Mouse (Mus musculus) small intestine, adult 10 weeks (tissue): ENCODE results near the gene Rps6ka2. TPM values are rescaled to one million over a fixed set of nuclear protein-coding genes. Genes with fewer than 3 reads are reported as not detected.

ENCODE experiments used
- polyA plus RNA-seq: library from polyadenylated mRNA; stranded (reverse); fragments of 350-450 nt; fragmentation: Illumina TruSeq; extraction: RNeasy Lipid Tissue Mini Kit (QIAGEN cat#74804); gene quantifications from one replicate; pipeline ENCODE4 v1.2.3, GENCODE M21; 2014; ENCODE audit warnings: low replicate concordance

The Rps6ka2 gene
- polyA plus RNA-seq = 0.30 TPM

DNA sequence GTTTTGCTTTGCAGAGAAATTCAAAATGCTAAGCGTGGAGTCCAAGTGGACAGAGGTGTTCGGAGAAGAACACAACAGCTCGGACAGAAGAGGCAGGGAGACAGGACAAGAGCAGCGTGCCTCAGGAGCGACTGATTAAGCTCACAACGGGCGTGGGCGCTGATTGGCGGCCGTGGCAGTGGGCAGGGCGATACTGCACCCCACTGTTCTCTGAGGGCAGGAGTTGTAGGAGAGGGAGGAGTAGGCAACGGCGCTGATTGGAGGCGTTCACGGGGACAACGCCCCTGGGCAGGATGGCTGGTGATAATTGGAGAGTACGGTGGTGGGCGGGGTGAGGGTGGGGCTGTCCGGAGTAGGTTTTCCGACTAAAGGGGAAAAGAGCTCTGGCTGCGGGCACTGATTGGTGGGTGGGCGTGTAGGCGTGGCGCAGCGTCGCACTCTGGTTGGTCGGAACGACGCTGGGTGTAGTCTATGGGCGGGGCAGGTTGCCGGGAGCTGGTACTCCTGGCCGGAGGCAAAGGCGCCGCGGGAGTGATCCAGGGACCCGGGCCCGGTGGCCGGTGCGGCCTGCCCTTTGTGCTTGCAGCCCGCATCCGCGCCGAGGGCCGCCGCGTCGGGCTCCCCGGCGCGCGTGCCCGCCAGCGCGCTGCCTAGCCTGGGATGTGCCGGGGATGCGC, at the start of gene Rps6ka2:
TSS of gene Rps6ka2 (plus strand) at position 489 of the 677 bp plus-strand sequence.

DNA sequence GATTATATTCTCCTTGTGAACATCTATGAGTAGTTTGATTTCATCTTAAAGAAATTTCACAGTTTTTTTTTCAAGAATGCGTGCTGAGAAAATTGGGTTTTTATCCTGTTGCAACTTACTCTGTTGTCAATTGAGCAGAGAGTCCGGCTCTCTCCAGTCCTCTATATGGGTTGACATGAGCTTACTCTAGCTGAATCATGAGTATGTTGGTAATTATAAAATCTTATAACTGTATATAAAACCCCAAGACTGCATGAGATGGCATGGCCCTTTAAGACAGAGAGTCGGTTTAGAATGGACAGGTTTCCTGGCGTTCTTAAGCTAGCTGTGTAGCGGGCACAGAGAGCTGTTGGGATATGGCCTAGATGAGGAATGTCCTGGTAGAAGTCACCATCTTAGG, 154.4 kb downstream of the Rps6ka2 start, which contains the start of gene Tcp10a:
TSS of gene Tcp10a (plus strand) at position 301 of the 400 bp plus-strand sequence.

DNA sequence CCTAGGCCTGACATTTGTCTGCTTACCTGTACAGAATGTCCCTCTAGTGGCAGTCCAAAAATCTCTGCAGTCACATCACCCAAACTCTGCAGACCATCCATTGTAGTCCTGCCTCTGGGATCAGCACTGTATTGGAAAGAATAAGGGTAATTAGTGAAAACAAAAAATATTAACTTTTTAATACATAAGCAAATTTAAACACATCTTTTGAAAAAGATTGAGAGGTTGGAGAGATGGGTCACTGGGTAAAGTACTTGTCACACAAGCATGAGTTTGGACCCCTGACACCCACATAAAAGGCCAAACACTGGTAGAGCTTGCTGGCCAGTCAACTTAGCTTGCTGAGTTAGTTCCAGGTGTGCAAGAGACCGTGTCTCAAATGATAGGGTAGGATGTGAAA, 182.7 kb downstream of the Rps6ka2 start, which contains the start of gene Ttll2:
TSS of gene Ttll2 (minus strand) at position 101 of the 400 bp plus-strand sequence.

Other genes with a start within 250 kb of the Rps6ka2 start
- gene Rsph3b, start 221.4 kb upstream of the Rps6ka2 start, polyA plus RNA-seq = 35.3 TPM
- 7.7 TPM for gene Tagap1, start 209.0 kb upstream of the Rps6ka2 start, polyA plus RNA-seq
- gene Rnaset2b, start 199.5 kb upstream of the Rps6ka2 start, polyA plus RNA-seq = 210 TPM
- not detected for gene Gm49721, start 191.2 kb upstream of the Rps6ka2 start, polyA plus RNA-seq
- not detected for gene Gm1604a, start 144.5 kb upstream of the Rps6ka2 start, polyA plus RNA-seq
- not detected for gene Tcp10a, start 154.5 kb downstream of the Rps6ka2 start, polyA plus RNA-seq
- gene Ttll2, start 182.6 kb downstream of the Rps6ka2 start, polyA plus RNA-seq = 4.1 TPM
- not detected for gene Gm49630, start 201.9 kb downstream of the Rps6ka2 start, polyA plus RNA-seq
- gene Unc93a2, start 215.3 kb downstream of the Rps6ka2 start, polyA plus RNA-seq = 83.0 TPM